Mouse (Mus musculus) thymus, adult 2 months (tissue): Measurements from ENCODE around the gene Fam189a1.

Experiments used
- CTCF ChIP-seq: fragments of 200-500 bp; IDR thresholded peaks from 2 replicates; pipeline ENCODE4 v1.5.1; 2012; ENCODE audit warnings: mild to moderate bottlenecking, control low read depth, low read length, moderate library complexity, borderline replicate concordance; ENCODE audit not compliant: control insufficient read depth, poor library complexity, insufficient read depth; ENCODE audit errors: extremely low read depth
- POLR2A ChIP-seq: fragments of 200-500 bp; IDR thresholded peaks from 2 replicates; pipeline ENCODE4 v1.6.1; 2012; ENCODE audit warnings: mild to moderate bottlenecking, low read length, control low read depth, moderate library complexity; ENCODE audit not compliant: control insufficient read depth, poor library complexity, insufficient read depth; ENCODE audit errors: extremely low read depth

GRCm38 (mm10) chr7:65085972-65086371, 70.4 kb downstream of the Fam189a1 start:
- TF ChIP-seq POLR2A (no peak), CTCF (no peak)
